Mouse (Mus musculus): Measurements from ENCODE around the gene Smlr1.

Gene Smlr1

DNA sequence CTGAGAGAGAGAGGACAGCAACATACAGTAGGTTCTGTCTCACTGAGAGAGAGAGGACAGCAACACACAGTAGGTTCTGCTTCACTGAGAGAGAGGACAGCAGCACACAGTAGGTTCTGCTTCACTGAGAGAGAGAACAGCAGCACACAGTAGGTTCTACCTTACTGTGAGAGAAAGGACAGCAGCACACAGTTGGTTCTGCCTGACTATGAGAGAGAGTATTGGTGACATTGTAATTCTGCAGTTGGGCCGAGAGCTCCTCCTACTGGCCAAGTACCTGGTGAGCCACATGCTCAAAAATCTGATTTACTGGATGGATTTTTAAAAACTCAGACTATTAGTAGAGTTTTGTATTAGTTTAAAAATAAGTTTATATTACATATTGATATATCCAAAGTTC, 47.6 kb downstream of the Smlr1 start:
- DNase-seq, result peak; percentile 7

DNA sequence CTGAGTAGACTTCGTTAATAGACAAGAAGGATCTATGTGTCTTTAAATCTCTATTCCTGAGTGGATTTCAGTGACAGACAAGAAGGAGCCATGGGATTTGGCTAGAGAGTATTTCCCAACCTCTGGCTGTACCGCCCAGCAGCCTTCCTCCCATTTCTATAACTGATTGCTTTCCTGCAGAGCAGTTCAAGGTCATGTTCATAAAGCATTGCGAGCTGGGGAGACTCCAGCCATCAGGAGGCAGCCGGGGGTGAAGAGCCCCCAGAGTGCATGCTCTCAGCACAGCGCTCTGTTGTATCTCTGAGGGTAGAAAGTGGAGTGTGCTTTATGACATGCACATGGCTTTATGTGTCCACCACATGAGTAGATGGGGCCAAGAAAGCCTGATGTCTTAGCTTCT, 53.3 kb downstream of the Smlr1 start:
- DNase-seq, result no peak

DNA sequence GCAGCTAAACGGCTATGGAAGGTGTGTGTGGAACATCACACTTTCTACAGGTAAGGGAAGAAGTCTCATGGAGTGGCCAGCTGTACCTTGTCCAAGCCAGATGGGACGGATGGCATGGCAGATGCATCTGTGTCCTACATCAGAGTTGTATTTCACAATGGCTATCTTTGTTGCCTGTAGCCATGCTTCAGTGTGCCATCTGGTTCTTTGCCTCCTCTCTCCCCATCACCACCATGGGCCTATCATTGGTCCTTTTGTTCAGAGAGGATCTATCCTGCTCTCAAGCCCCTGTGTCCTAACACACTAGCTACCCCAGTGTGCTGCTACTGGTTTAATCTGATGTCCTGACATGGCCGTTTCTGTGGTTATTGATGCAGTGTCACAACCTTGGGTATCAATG, 56.4 kb downstream of the Smlr1 start:
- no peak for DNase-seq
